Mouse (Mus musculus) layer of hippocampus, adult 18-20 months (tissue): ENCODE measurements at regions not wholly inside any gene's neighbourhood (a gene's known extent, or its start where the extent isn't known, plus 50 kb on each side); places are given as distances from the start of the nearest gene placed in this dataset.
"Not testable (repeated sequence)": the region's sequence is repeated elsewhere in the genome, so short reads cannot be mapped to it uniquely, and the experiment has no call there.

Experiments used
- DNase-seq, 2 experiments: peaks; one replicate each; pipeline ENCODE4 v3.0.0; 2022; ENCODE audit warnings: low spot score in 2 of 2

DNA sequence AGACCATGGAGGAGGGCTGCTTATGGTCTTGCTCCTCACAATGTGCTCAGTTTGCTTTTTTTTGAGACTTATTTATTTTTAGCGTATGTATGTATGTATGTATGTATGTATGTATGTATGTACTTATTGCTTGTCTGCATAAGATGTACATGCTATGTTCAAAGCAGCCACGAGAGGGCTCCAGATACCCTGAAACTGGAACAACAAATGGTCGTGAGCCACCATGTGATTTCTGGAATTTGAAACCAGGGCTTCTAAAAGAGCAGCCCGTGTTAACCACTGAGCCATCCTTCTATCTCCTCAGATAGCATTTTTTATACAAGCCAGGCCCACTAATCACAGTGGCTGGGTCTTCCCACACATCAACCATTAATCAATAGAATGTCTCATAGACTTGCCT lies 611.2 kb downstream of the 5730507C01Rik start:
- no peak for DNase-seq

- DNase-seq = no peak
These were observed 661.3 kb downstream of the 5730507C01Rik start for GRCm38 (mm10) chr12:19175631-19176030.

DNA sequence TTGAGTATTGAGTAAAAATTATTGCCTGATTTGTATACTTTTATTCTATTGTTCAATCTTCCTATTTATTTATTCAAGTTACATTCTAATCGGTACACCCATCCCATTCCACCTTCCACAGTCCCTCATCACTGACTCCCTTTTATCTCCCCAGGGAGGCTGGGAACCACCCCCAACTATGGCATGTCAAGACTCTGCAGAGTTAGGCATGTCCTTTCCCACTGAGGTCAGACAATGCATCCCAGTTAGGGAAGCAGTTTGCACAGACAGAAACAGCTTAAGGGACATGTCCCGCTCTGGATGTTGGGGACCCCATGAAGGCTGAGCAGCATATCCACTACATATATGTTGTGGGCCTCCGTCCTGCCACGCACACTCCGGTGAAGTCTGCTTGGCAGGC lies 678.1 kb downstream of the 5730507C01Rik start:
- no peak for DNase-seq

GRCm38 (mm10) chr12:19193041-19193440 lies 678.7 kb downstream of the 5730507C01Rik start:
- DNase-seq = not testable (repeated sequence)

- not testable (repeated sequence) for DNase-seq
These were observed 709.7 kb downstream of the 5730507C01Rik start for GRCm38 (mm10) chr12:19223996-19224395.

GRCm38 (mm10) chr12:19246731-19247130 lies 707.6 kb upstream of the Gm21863 start:
- DNase-seq = peak in 1 of 2 experiments; percentile 4

DNA sequence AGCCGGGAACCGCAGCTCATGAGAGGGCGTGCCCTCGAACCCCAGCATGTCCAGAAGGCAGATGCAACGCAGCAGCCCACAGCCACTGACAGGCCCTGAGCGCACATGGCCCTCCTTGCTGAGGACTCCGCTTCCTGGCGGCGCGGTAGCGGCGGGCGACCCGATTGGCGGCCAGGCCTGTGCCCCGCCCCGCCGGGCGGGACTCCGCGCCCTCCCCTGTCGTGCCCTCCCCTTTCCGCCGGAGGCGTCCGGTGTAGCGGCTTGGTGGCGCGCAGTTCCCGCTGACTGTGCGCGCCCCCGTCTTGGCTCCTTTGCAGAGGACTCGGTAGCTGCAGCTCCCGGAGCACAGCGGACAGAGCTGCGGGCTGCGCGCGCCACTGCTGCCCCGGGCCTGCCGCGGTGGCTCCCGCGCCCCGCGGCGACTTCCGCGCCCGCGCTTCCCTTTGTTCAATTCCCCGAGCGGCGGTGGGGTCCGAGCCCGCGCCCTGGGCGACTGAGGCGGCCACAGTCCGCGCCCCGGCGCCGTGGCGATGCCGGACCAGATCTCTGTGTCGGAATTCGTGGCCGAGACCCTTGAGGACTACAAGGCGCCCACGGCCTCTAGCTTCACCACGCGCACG lies 665.9 kb upstream of the Gm21863 start:
- DNase-seq = peak; percentile 50 to 71

DNA sequence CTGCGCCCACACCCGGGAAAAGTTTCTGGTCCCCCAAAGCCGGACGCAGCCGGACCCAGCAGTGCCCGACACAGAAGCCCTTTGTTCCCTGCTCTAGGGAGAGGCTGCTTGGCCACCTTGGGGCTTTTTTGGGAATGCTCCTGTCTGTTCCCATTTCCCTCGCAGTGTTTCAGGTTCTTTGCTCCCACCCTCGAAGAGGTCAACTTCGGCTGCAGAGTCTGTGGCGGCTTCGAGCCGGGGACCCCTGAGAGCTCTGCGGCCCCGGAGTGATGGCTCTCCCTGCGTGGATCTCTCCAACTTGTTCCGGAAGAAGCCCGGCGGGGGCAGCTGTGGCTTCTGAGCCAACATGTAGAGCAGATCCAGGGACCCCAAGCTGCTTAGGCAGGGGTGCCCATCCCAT lies 665.3 kb upstream of the Gm21863 start:
- peak in 1 of 2 experiments; percentile 1 for DNase-seq

DNA sequence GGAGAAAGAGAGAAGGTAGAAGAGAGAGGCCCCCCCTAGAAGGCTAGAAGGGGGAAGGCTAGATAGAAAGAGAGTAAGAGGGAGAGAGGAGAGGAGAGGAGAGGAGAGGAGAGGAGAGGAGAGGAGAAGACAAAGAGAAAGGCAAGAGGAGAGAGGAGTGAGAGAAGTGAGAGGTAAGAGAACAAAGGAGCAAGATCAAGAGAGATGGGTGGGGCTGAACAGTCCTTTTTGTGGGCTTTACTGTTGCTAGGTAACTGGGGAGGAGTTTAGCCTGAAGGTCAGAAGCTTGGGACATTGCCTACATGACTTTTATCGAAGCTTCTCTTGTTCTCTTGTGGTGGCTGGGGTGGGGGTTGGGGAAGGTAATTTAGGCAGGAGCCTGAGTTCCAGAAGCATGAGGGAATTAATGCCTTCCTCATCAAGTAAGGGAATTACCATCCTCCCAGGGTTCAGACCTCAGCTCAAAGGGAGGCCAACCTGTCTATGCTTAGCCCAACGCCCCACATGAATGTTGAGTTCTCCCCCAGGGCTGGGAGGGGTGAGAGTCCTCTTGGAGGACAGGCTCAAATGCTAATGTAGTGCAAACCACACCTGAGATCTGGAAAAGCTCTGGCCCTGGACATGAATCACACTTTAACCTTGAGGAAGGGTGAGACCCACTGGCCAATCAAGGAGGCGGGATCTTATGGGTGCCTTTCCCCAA lies 662.1 kb upstream of the Gm21863 start:
- not testable (repeated sequence) for DNase-seq
